Mouse (Mus musculus): ENCODE results near the gene Tex37.
A peak's percentile ranks its signal among the peaks of the same experiment; 100 is the strongest.

Gene Tex37

GRCm38 (mm10) chr6:70918827-70919226 is at the start of gene Tex37:
TSS of gene Tex37 (minus strand) at chr6:70918927.
- no peak for DNase-seq

- DNase-seq, result no peak
Observed at GRCm38 (mm10) chr6:70968291-70968690, 49.6 kb upstream of the Tex37 start.

- no peak for DNase-seq
Observed at GRCm38 (mm10) chr6:70967422-70967821, 48.7 kb upstream of the Tex37 start.

GRCm38 (mm10) chr6:70965694-70966093 is 47.0 kb upstream of the Tex37 start:
- DNase-seq, result no peak

- DNase-seq, result no peak
Observed at GRCm38 (mm10) chr6:70964116-70964830, 45.5 kb upstream of the Tex37 start.

- DNase-seq, result no peak
Observed at GRCm38 (mm10) chr6:70957341-70957940, 38.7 kb upstream of the Tex37 start.

- no peak for DNase-seq
Observed at GRCm38 (mm10) chr6:70956936-70957335, 38.2 kb upstream of the Tex37 start.

- peak; percentile 47 to 61 for DNase-seq
Observed at GRCm38 (mm10) chr6:70956285-70956912, 37.7 kb upstream of the Tex37 start, which contains the start of gene Foxi3. TSS of gene Foxi3 (plus strand) at chr6:70956531.

- no peak for DNase-seq
Observed at GRCm38 (mm10) chr6:70955841-70956240, 37.1 kb upstream of the Tex37 start.

GRCm38 (mm10) chr6:70955291-70955800 is 36.6 kb upstream of the Tex37 start:
- DNase-seq, result no peak

GRCm38 (mm10) chr6:70954040-70954439 is 35.3 kb upstream of the Tex37 start:
- DNase-seq, result peak in 1 of 2 experiments; percentile 3

- no peak for DNase-seq
Observed at GRCm38 (mm10) chr6:70953274-70953673, 34.5 kb upstream of the Tex37 start.

- no peak for DNase-seq
Observed at GRCm38 (mm10) chr6:70931801-70932200, 13.1 kb upstream of the Tex37 start.

- peak; percentile 6 to 24 for DNase-seq
Observed at GRCm38 (mm10) chr6:70921274-70922074, 2.7 kb upstream of the Tex37 start.

GRCm38 (mm10) chr6:70912396-70912765 is 6.3 kb downstream of the Tex37 start:
- DNase-seq, result no peak

GRCm38 (mm10) chr6:70911668-70912395 is 6.9 kb downstream of the Tex37 start:
- DNase-seq, result no peak

- DNase-seq, result no peak
Observed at GRCm38 (mm10) chr6:70910285-70910684, 8.4 kb downstream of the Tex37 start.

GRCm38 (mm10) chr6:70909572-70909971 is 9.2 kb downstream of the Tex37 start:
- DNase-seq, result no peak

- no peak for DNase-seq
Observed at GRCm38 (mm10) chr6:70903689-70904088, 15.0 kb downstream of the Tex37 start.

- no peak for DNase-seq
Observed at GRCm38 (mm10) chr6:70899594-70900003, 19.1 kb downstream of the Tex37 start.

- DNase-seq, result no peak
Observed at GRCm38 (mm10) chr6:70898166-70898565, 20.6 kb downstream of the Tex37 start.

GRCm38 (mm10) chr6:70887993-70888392 is 30.7 kb downstream of the Tex37 start:
- DNase-seq, result no peak

All from lung, adult 18-20 months (tissue).